Mouse (Mus musculus): ENCODE results near the gene Hap1. TPM values are rescaled to one million over a fixed set of nuclear protein-coding genes. Genes with fewer than 3 reads are reported as not detected.
"Not testable (repeated sequence)": the region's sequence is repeated elsewhere in the genome, so short reads cannot be mapped to it uniquely, and the experiment has no call there.

The Hap1 gene
- polyA plus RNA-seq, 1 experiment from 2014 or later: 5.6 TPM

- WGBS: 57% methylated on average over 6 of the region's 6 CpGs
- H3K9me3 ChIP-seq (replicated peaks; ENCODE audit: control insufficient read depth, low read length): no peaks in the 10 kb centered on the region
Observed at GRCm38 (mm10) chr11:100317826-100318380, 38.0 kb downstream of the Hap1 start.

GRCm38 (mm10) chr11:100315439-100315838 lies 40.5 kb downstream of the Hap1 start:
- Histone ChIP-seq H3K27me3 (ENCODE audit: control insufficient read depth, insufficient read depth, low read length) (no peaks in the 10 kb centered on the region), H3K36me3 (ENCODE audit: control insufficient read depth, insufficient read depth) (no peaks in the 10 kb centered on the region), H3K4me2 (ENCODE audit: low read depth, low read length) (no peak overlapping the region), H3K9ac (ENCODE audit: low read length) (no peak overlapping the region), H3K27ac (ENCODE audit: low read length) (no peak overlapping the region), H3K9me3 (replicated peaks; ENCODE audit: control insufficient read depth, low read length) (no peaks in the 10 kb centered on the region), H3K4me1 (ENCODE audit: control insufficient read depth, insufficient read depth, low read length) (peaks cover 7% of the 10 kb centered on the region), H3K4me3 (ENCODE audit: low read length) (no peak overlapping the region)
- ATAC-seq (replicated peaks; ENCODE audit: extremely low read depth, insufficient read depth, low FRiP score): no peak
- 84% methylated on average over 5 of the region's 5 CpGs for WGBS

More at GRCm38 (mm10) chr11:100317826-100318380, 38.0 kb downstream of the Hap1 start:
- Histone ChIP-seq H3K27me3 (ENCODE audit: control insufficient read depth, insufficient read depth, low read length) (no peaks in the 10 kb centered on the region), H3K4me2 (ENCODE audit: low read depth, low read length) (no peak overlapping the region), H3K27ac (ENCODE audit: low read length) (no peak overlapping the region), H3K4me3 (ENCODE audit: low read length) (no peak overlapping the region), H3K9ac (ENCODE audit: low read length) (no peak overlapping the region), H3K4me1 (ENCODE audit: control insufficient read depth, insufficient read depth, low read length) (peaks cover 10% of the 10 kb centered on the region), H3K36me3 (ENCODE audit: control insufficient read depth, insufficient read depth) (peaks cover 18% of the 10 kb centered on the region)
- ATAC-seq (replicated peaks; ENCODE audit: extremely low read depth, insufficient read depth, low FRiP score): no peak

GRCm38 (mm10) chr11:100313424-100313823 lies 42.5 kb downstream of the Hap1 start:
- Histone ChIP-seq H3K9ac (ENCODE audit: low read length) (no peak overlapping the region), H3K9me3 (replicated peaks; ENCODE audit: control insufficient read depth, low read length) (no peaks in the 10 kb centered on the region), H3K27me3 (ENCODE audit: control insufficient read depth, insufficient read depth, low read length) (no peaks in the 10 kb centered on the region), H3K27ac (ENCODE audit: low read length) (no peak overlapping the region), H3K36me3 (ENCODE audit: control insufficient read depth, insufficient read depth) (no peaks in the 10 kb centered on the region), H3K4me1 (ENCODE audit: control insufficient read depth, insufficient read depth, low read length) (peaks cover 6% of the 10 kb centered on the region), H3K4me2 (ENCODE audit: low read depth, low read length) (no peak overlapping the region), H3K4me3 (ENCODE audit: low read length) (no peak overlapping the region)
- ATAC-seq (replicated peaks; ENCODE audit: extremely low read depth, insufficient read depth, low FRiP score): no peak
- WGBS: 88% methylated on average over 6 of the region's 6 CpGs

GRCm38 (mm10) chr11:100312096-100312679 lies 43.7 kb downstream of the Hap1 start:
- Histone ChIP-seq H3K27ac (ENCODE audit: low read length) (peak overlapping the region; percentile 82), H3K27me3 (ENCODE audit: control insufficient read depth, insufficient read depth, low read length) (no peaks in the 10 kb centered on the region), H3K9me3 (replicated peaks; ENCODE audit: control insufficient read depth, low read length) (no peaks in the 10 kb centered on the region), H3K4me2 (ENCODE audit: low read depth, low read length) (no peak overlapping the region; the same call in 1 of the 2 replicates), H3K4me1 (ENCODE audit: control insufficient read depth, insufficient read depth, low read length) (peaks cover 6% of the 10 kb centered on the region), H3K4me3 (ENCODE audit: low read length) (no peak overlapping the region), H3K9ac (ENCODE audit: low read length) (0 out of 2 replicates have a peak overlapping the region, but pooled peaks have one; percentile 13), H3K36me3 (ENCODE audit: control insufficient read depth, insufficient read depth) (no peaks in the 10 kb centered on the region)
- 22% methylated on average over 5 of the region's 5 CpGs for WGBS
- peak; percentile 63 for ATAC-seq (replicated peaks; ENCODE audit: extremely low read depth, insufficient read depth, low FRiP score)

- Histone ChIP-seq H3K4me1 (ENCODE audit: control insufficient read depth, insufficient read depth, low read length) (peaks cover 6% of the 10 kb centered on the region), H3K27me3 (ENCODE audit: control insufficient read depth, insufficient read depth, low read length) (no peaks in the 10 kb centered on the region), H3K27ac (ENCODE audit: low read length) (peak overlapping the region; percentile 82), H3K9me3 (replicated peaks; ENCODE audit: control insufficient read depth, low read length) (no peaks in the 10 kb centered on the region), H3K4me3 (ENCODE audit: low read length) (no peak overlapping the region), H3K36me3 (ENCODE audit: control insufficient read depth, insufficient read depth) (no peaks in the 10 kb centered on the region), H3K4me2 (ENCODE audit: low read depth, low read length) (no peak overlapping the region; the same call in 1 of the 2 replicates), H3K9ac (ENCODE audit: low read length) (no peak overlapping the region)
- WGBS: 38% methylated on average over 1 of the region's 1 CpGs
- ATAC-seq (replicated peaks; ENCODE audit: extremely low read depth, insufficient read depth, low FRiP score): no peak
Observed at GRCm38 (mm10) chr11:100311656-100312055, 44.3 kb downstream of the Hap1 start.

GRCm38 (mm10) chr11:100308672-100309071 lies 47.3 kb downstream of the Hap1 start:
- not testable (repeated sequence) for H3K4me2 ChIP-seq (ENCODE audit: low read depth, low read length); H3K4me3 ChIP-seq (ENCODE audit: low read length); H3K27me3 ChIP-seq (ENCODE audit: control insufficient read depth, insufficient read depth, low read length); H3K9ac ChIP-seq (ENCODE audit: low read length); H3K4me1 ChIP-seq (ENCODE audit: control insufficient read depth, insufficient read depth, low read length); H3K9me3 ChIP-seq (replicated peaks; ENCODE audit: control insufficient read depth, low read length); H3K27ac ChIP-seq (ENCODE audit: low read length); H3K36me3 ChIP-seq (ENCODE audit: control insufficient read depth, insufficient read depth); ATAC-seq (replicated peaks; ENCODE audit: extremely low read depth, insufficient read depth, low FRiP score)
- WGBS: 86% methylated on average over 6 of the region's 6 CpGs

GRCm38 (mm10) chr11:100307900-100308299 lies 48.0 kb downstream of the Hap1 start:
- H3K9ac ChIP-seq (ENCODE audit: low read length): no peak overlapping the region
- H3K27me3 ChIP-seq (ENCODE audit: control insufficient read depth, insufficient read depth, low read length): no peaks in the 10 kb centered on the region
- no peaks in the 10 kb centered on the region for H3K36me3 ChIP-seq (ENCODE audit: control insufficient read depth, insufficient read depth)
- 80% methylated on average over 5 of the region's 5 CpGs for WGBS
- H3K4me3 ChIP-seq (ENCODE audit: low read length): no peak overlapping the region
- no peak for ATAC-seq (replicated peaks; ENCODE audit: extremely low read depth, insufficient read depth, low FRiP score)
- no peaks in the 10 kb centered on the region for H3K9me3 ChIP-seq (replicated peaks; ENCODE audit: control insufficient read depth, low read length)
- H3K27ac ChIP-seq (ENCODE audit: low read length): no peak overlapping the region
- H3K4me2 ChIP-seq (ENCODE audit: low read depth, low read length): no peak overlapping the region
- H3K4me1 ChIP-seq (ENCODE audit: control insufficient read depth, insufficient read depth, low read length): peaks cover 6% of the 10 kb centered on the region

- Histone ChIP-seq H3K27me3 (ENCODE audit: control insufficient read depth, insufficient read depth, low read length) (0 out of 2 replicates have a peak, but pooled peaks cover 2% of the 10 kb centered on the region), H3K9me3 (replicated peaks; ENCODE audit: control insufficient read depth, low read length) (no peaks in the 10 kb centered on the region), H3K36me3 (ENCODE audit: control insufficient read depth, insufficient read depth) (no peaks in the 10 kb centered on the region), H3K27ac (ENCODE audit: low read length) (no peak overlapping the region), H3K4me2 (ENCODE audit: low read depth, low read length) (no peak overlapping the region), H3K9ac (ENCODE audit: low read length) (no peak overlapping the region), H3K4me1 (ENCODE audit: control insufficient read depth, insufficient read depth, low read length) (peaks cover 3% of the 10 kb centered on the region; the same call in 1 of the 2 replicates), H3K4me3 (ENCODE audit: low read length) (no peak overlapping the region)
- ATAC-seq (replicated peaks; ENCODE audit: extremely low read depth, insufficient read depth, low FRiP score): no peak
- WGBS: 66% methylated on average over 5 of the region's 5 CpGs
Observed at GRCm38 (mm10) chr11:100301292-100301691, 54.6 kb downstream of the Hap1 start.

- ATAC-seq (replicated peaks; ENCODE audit: extremely low read depth, insufficient read depth, low FRiP score): no peak
- H3K4me1 ChIP-seq (ENCODE audit: control insufficient read depth, insufficient read depth, low read length): peaks cover 3% of the 10 kb centered on the region; the same call in 1 of the 2 replicates
- no peak overlapping the region for H3K27ac ChIP-seq (ENCODE audit: low read length)
- H3K36me3 ChIP-seq (ENCODE audit: control insufficient read depth, insufficient read depth): no peaks in the 10 kb centered on the region
- H3K4me2 ChIP-seq (ENCODE audit: low read depth, low read length): 0 out of 2 replicates have a peak overlapping the region, but pooled peaks have one; percentile 20
- no peak overlapping the region for H3K4me3 ChIP-seq (ENCODE audit: low read length)
- 8% methylated on average over 5 of the region's 5 CpGs for WGBS
- H3K9ac ChIP-seq (ENCODE audit: low read length): no peak overlapping the region
- no peaks in the 10 kb centered on the region for H3K9me3 ChIP-seq (replicated peaks; ENCODE audit: control insufficient read depth, low read length)
- H3K27me3 ChIP-seq (ENCODE audit: control insufficient read depth, insufficient read depth, low read length): peaks cover 4% of the 10 kb centered on the region; the same call in 1 of the 2 replicates
Observed at GRCm38 (mm10) chr11:100300293-100300692, 55.6 kb downstream of the Hap1 start.
